Mouse (Mus musculus): Measurements from ENCODE around the gene Cyp4f17.

GRCm38 (mm10) chr17:32522816-32523215 lies 17.0 kb downstream of the Cyp4f17 start:
- TF ChIP-seq CTCF (conservative IDR thresholded peaks at IDR 0.05; ENCODE audit: low read length) (no peak), POU5F1 (IDR thresholded peaks at IDR 0.05; ENCODE audit: borderline replicate concordance, low read length) (no peak)

All from E14TG2a.4 (cell line).